Mouse (Mus musculus) A20 (cell line): ENCODE data around the gene Ttc21a.
A peak's percentile ranks its signal among the peaks of the same experiment; 100 is the strongest.

Experiments
- DNase-seq: peaks from one replicate; pipeline ENCODE4 v3.0.0-alpha.2; 2011; ENCODE audit warnings: low read depth, low spot score

Ttc21a gene

GRCm38 (mm10) chr9:119939646-119940045 lies 2.2 kb downstream of the Ttc21a start:
- DNase-seq, result no peak

- no peak for DNase-seq
Observed at GRCm38 (mm10) chr9:119941407-119941806, 4.0 kb downstream of the Ttc21a start.

GRCm38 (mm10) chr9:119941861-119942260 lies 4.5 kb downstream of the Ttc21a start:
- no peak for DNase-seq

- DNase-seq, result no peak
Observed at GRCm38 (mm10) chr9:119943326-119943725, 5.9 kb downstream of the Ttc21a start.

- peak; percentile 67 for DNase-seq
Observed at GRCm38 (mm10) chr9:119945173-119945900, 7.9 kb downstream of the Ttc21a start.

GRCm38 (mm10) chr9:119948804-119949203 lies 11.4 kb downstream of the Ttc21a start:
- no peak for DNase-seq

- no peak for DNase-seq
Observed at GRCm38 (mm10) chr9:119950434-119950833, 13.0 kb downstream of the Ttc21a start.

- no peak for DNase-seq
Observed at GRCm38 (mm10) chr9:119951388-119951787, 14.0 kb downstream of the Ttc21a start.

- DNase-seq, result no peak
Observed at GRCm38 (mm10) chr9:119958835-119959234, 21.4 kb downstream of the Ttc21a start.

- DNase-seq, result no peak
Observed at GRCm38 (mm10) chr9:119962216-119962615, 24.8 kb downstream of the Ttc21a start.

GRCm38 (mm10) chr9:119962987-119963667 lies 25.7 kb downstream of the Ttc21a start:
- DNase-seq, result peak; percentile 86

GRCm38 (mm10) chr9:119964206-119964605 lies 26.8 kb downstream of the Ttc21a start:
- no peak for DNase-seq

GRCm38 (mm10) chr9:119965186-119965585 lies 27.8 kb downstream of the Ttc21a start:
- no peak for DNase-seq

GRCm38 (mm10) chr9:119966221-119966910 lies 29.0 kb downstream of the Ttc21a start:
- no peak for DNase-seq

GRCm38 (mm10) chr9:119969811-119970210 lies 32.4 kb downstream of the Ttc21a start:
- no peak for DNase-seq

- peak; percentile 56 for DNase-seq
Observed at GRCm38 (mm10) chr9:119970221-119970620, 32.8 kb downstream of the Ttc21a start.

- DNase-seq, result no peak
Observed at GRCm38 (mm10) chr9:119970763-119971656, 33.6 kb downstream of the Ttc21a start.

GRCm38 (mm10) chr9:119972166-119972565 lies 34.8 kb downstream of the Ttc21a start:
- DNase-seq, result no peak

- no peak for DNase-seq
Observed at GRCm38 (mm10) chr9:119972582-119972981, 35.2 kb downstream of the Ttc21a start.

- no peak for DNase-seq
Observed at GRCm38 (mm10) chr9:119973281-119973680, 35.9 kb downstream of the Ttc21a start.

- peak; percentile 69 for DNase-seq
Observed at GRCm38 (mm10) chr9:119973869-119974520, 36.6 kb downstream of the Ttc21a start.
